Mouse (Mus musculus) c-Kit-negative CD71-positive TER-119-positive erythroid progenitor cells, embryonic 14.5 days (primary cell): ENCODE data around the gene C1qtnf6.

Source experiments
- DNase-seq: peaks from one replicate; pipeline ENCODE4 v3.0.0-alpha.2; 2013; ENCODE audit warnings: low read depth, low spot score

Gene C1qtnf6

GRCm38 (mm10) chr15:78514393-78515146 is 16.6 kb downstream of the C1qtnf6 start:
- DNase-seq = peak; percentile 42

- DNase-seq = no peak
Observed at GRCm38 (mm10) chr15:78513019-78513418, 18.2 kb downstream of the C1qtnf6 start.

GRCm38 (mm10) chr15:78511951-78512350 is 19.3 kb downstream of the C1qtnf6 start:
- no peak for DNase-seq

- no peak for DNase-seq
Observed at GRCm38 (mm10) chr15:78510736-78511135, 20.5 kb downstream of the C1qtnf6 start.

GRCm38 (mm10) chr15:78510121-78510576 is 21.1 kb downstream of the C1qtnf6 start:
- DNase-seq = no peak

- no peak for DNase-seq
Observed at GRCm38 (mm10) chr15:78509297-78509899, 21.8 kb downstream of the C1qtnf6 start.

GRCm38 (mm10) chr15:78508443-78508842 is 22.8 kb downstream of the C1qtnf6 start:
- DNase-seq = no peak

GRCm38 (mm10) chr15:78505541-78505940 is 25.7 kb downstream of the C1qtnf6 start:
- DNase-seq = no peak

GRCm38 (mm10) chr15:78504816-78505215 is 26.4 kb downstream of the C1qtnf6 start:
- no peak for DNase-seq

- DNase-seq = no peak
Observed at GRCm38 (mm10) chr15:78504013-78504412, 27.2 kb downstream of the C1qtnf6 start.

- DNase-seq = no peak
Observed at GRCm38 (mm10) chr15:78502437-78503132, 28.6 kb downstream of the C1qtnf6 start.

GRCm38 (mm10) chr15:78494968-78495406 is 36.2 kb downstream of the C1qtnf6 start, which contains the start of gene Il2rb:
Gene Il2rb, minus strand, starts transcription at chr15:78495271.
- no peak for DNase-seq

- DNase-seq = no peak
Observed at GRCm38 (mm10) chr15:78493401-78494010, 37.7 kb downstream of the C1qtnf6 start.

GRCm38 (mm10) chr15:78491301-78491700 is 39.9 kb downstream of the C1qtnf6 start:
- no peak for DNase-seq

- no peak for DNase-seq
Observed at GRCm38 (mm10) chr15:78489906-78490305, 41.3 kb downstream of the C1qtnf6 start.

GRCm38 (mm10) chr15:78489248-78489647 is 42.0 kb downstream of the C1qtnf6 start:
- DNase-seq = no peak

- DNase-seq = no peak
Observed at GRCm38 (mm10) chr15:78487066-78487465, 44.1 kb downstream of the C1qtnf6 start.

- DNase-seq = no peak
Observed at GRCm38 (mm10) chr15:78486564-78486963, 44.7 kb downstream of the C1qtnf6 start.

GRCm38 (mm10) chr15:78483311-78483710 is 47.9 kb downstream of the C1qtnf6 start:
- DNase-seq = no peak

GRCm38 (mm10) chr15:78482518-78482917 is 48.7 kb downstream of the C1qtnf6 start:
- no peak for DNase-seq

GRCm38 (mm10) chr15:78481448-78482000 is 49.7 kb downstream of the C1qtnf6 start:
- DNase-seq = no peak

- no peak for DNase-seq
Observed at GRCm38 (mm10) chr15:78480991-78481390, 50.2 kb downstream of the C1qtnf6 start.
